Mouse (Mus musculus): ENCODE results near the gene Pde1c.

DNA sequence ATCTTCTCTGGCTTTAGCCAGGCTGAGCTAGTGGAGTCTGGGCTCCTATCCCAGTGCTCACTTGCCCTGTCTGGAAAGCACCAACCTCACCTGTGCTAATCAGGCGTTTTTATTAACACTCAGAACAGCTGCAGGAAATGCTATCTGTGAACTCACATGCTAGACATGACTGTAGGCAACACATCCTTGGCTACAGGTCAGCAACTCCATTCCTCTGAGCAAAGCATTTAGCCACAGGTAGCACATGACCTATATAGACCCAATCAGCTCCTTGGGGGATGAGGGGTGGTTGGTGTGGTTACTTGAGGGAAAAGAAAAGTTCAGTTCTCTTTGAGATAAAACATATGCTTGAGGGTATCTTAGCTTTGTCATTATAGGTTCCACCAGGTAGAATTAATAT, 200.8 kb downstream of the Pde1c start:
- TF ChIP-seq POLR2A (IDR thresholded peaks at IDR 0.05; ENCODE audit: extremely low read depth, insufficient read depth, low read length) (no peak), CTCF (IDR thresholded peaks at IDR 0.05; ENCODE audit: low read depth, low read length) (no peak)
